Mouse (Mus musculus) left cerebral cortex, postnatal 4 days (tissue): ENCODE measurements at regions not wholly inside any gene's neighbourhood (a gene's known extent, or its start where the extent isn't known, plus 50 kb on each side); places are given as distances from the start of the nearest gene placed in this dataset.

Experiments
- DNase-seq: peaks from one replicate; pipeline ENCODE4 v3.0.0-alpha.2; 2022
- intact Hi-C: fragments of 180-260 bp; cut with DNase I; formaldehyde crosslinking; loops from one replicate; pipeline ENCODE4 v1.15.1; 2025

DNA sequence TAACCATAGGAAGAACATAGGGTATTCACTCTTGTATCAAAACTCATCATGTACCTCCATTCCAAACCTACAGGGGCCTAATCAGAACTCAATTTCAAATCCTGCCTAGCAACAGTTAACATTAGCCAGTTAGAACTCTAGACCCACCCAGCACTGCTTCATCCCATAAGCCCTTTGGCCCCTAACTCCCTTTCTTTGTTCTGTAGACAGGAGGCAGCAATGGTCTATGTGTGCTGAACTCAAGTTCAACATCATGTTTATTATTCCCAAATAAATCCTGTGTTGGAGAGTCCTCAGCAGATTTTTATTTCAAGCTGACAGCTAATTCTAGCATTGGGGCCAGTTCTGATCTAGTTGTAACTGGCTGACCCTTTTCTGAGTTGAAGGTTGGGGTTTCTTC lies 112.2 kb downstream of the Ipo8 start:
- intact Hi-C loops = no loop called here
- DNase-seq = no peak

DNA sequence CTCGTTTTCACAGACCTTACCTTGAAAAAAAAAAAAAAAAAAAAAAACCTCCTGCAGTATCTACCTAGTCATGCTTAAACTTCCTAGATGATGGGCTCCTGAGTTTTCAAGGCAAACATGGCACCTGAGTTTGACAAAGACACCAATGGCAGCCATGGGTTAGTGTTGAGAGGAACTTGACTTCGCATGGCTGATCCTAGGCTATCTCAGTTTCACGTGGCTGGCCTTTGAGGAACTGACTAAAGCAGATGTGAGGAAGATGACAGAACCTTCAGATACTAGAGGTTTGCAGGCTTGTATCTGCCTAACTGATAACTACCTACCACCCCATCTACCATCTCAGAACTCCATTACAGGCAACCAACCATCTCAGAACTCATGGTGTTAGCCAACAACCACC lies 120.9 kb downstream of the Ipo8 start:
- no peak for DNase-seq
- intact Hi-C loops = no loop called here

DNA sequence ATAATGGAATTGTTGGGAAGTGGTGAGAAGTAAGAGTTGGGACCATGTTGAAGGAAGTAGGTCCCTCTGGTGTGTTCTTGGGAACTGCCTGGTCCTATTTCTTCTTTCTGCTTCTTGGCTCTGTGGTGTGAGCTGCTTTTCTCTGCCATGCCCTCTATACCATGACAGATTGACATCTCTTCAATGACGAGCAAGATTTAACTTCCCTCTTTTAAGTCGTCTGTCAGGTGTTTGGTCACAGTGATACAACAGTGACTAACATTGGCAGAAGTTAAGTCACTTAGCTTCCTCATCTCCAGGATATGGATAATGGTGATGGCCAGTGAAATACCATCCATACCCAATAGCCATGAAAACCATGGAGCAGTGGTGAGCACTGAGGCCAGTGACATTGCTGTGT lies 122.9 kb downstream of the Ipo8 start:
- DNase-seq = no peak
- intact Hi-C loops = no loop called here

- DNase-seq = peak; percentile 40
- intact Hi-C loops = no loop called here
Measured at GRCm38 (mm10) chr6:148705711-148706110, 125.6 kb downstream of the Ipo8 start.

- no peak for DNase-seq
- intact Hi-C loops = no loop called here
Measured at GRCm38 (mm10) chr6:148693329-148693728, 137.9 kb downstream of the Ipo8 start.

DNA sequence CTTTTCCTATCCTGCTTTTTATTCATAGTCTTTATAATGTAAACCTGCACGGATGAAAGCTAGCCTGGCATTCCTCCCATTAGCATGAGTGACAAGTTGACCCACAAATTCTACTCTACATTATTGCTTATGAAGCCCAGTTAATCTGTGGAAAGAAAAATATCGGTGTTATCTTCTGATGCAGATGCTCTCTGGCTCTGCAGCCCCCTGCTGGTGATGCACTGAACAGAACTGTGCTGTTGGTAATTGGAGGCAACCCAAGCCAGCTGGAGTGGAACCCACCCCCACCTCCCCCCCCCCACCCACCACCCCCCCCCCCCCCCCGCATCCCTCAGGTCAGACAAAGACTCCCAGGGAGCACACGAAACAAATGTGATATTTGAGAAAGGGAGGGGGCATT lies 143.5 kb downstream of the Ipo8 start:
- DNase-seq = peak; percentile 70
- intact Hi-C loops = no loop called here

DNA sequence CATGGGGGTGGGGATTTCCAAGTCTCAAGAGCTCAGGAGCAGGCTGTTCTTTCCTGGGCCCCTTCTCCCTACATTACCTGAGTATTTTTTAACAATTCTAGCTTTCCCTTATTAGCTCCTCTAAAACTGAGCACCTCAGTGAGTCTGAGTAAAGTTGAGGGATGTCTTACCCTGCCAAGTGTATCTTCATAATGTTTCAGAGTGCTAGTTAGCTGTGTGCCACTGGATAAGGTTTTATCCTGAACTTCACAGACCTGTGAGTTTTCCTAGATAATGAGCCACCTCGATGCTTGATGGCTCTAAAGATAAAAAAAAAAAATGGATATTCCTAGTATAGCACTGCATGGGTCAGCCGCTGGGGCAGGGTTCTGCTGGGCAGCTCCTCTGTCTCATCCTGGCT lies 171.1 kb downstream of the Ipo8 start:
- intact Hi-C loops = no loop called here
- no peak for DNase-seq

GRCm38 (mm10) chr6:148653216-148653615 lies 178.1 kb downstream of the Ipo8 start:
- intact Hi-C loops = no loop called here
- DNase-seq = no peak

DNA sequence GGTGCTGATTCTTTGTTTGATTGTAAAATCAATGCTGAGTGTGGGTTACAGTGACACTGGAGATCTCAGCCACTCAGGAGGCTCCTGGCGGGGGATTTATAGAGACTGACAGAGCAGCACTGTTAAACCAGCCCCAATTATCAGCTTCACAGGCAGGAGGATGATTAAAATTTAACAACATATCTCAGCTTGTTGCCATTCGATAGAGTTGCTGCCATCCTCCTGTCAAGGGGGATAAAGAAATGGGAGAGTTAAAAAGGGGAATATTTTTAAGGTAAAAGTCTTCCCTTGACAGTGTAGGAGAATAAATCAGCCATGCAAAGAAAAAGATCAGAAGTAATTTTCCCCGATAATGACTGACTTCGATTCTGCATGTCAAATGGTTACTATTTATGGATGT lies 178.8 kb downstream of the Ipo8 start:
- no peak for DNase-seq
- intact Hi-C loops = no loop called here

GRCm38 (mm10) chr6:148647423-148648390 lies 183.6 kb downstream of the Ipo8 start:
- intact Hi-C loops = no loop called here
- DNase-seq = no peak

GRCm38 (mm10) chr6:148640595-148640994 lies 190.7 kb downstream of the Ipo8 start:
- no peak for DNase-seq
- intact Hi-C loops = no loop called here

DNA sequence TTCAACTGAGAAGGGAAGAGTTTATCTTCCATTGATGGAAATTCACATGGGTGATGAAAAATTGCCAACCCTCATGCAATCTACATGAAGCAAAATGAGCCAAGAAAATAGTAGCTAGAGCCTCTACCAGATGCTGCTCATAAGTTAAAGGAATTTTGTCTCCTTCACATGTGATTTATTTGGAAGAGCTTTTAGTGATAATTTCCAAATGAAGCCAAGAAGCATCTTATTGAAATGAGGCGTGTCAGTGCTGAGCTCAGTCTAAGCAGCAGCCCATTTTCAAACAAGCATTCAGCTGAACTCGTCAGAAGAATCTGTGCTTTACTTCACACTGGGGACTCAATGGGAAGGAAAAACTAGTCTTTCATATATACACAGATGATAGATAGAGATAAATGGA lies 190.0 kb upstream of the Tmtc1 start:
- intact Hi-C loops = no loop called here
- DNase-seq = no peak

GRCm38 (mm10) chr6:148627090-148627605 lies 183.0 kb upstream of the Tmtc1 start:
- DNase-seq = no peak
- intact Hi-C loops = no loop called here

GRCm38 (mm10) chr6:148623119-148623770 lies 179.1 kb upstream of the Tmtc1 start:
- no peak for DNase-seq
- intact Hi-C loops = no loop called here

GRCm38 (mm10) chr6:148620034-148620433 lies 175.8 kb upstream of the Tmtc1 start:
- intact Hi-C loops = no loop called here

GRCm38 (mm10) chr6:148615931-148616330 lies 171.7 kb upstream of the Tmtc1 start:
- no peak for DNase-seq
- intact Hi-C loops = no loop called here

More at GRCm38 (mm10) chr6:148620034-148620433, 175.8 kb upstream of the Tmtc1 start:
- DNase-seq = no peak

DNA sequence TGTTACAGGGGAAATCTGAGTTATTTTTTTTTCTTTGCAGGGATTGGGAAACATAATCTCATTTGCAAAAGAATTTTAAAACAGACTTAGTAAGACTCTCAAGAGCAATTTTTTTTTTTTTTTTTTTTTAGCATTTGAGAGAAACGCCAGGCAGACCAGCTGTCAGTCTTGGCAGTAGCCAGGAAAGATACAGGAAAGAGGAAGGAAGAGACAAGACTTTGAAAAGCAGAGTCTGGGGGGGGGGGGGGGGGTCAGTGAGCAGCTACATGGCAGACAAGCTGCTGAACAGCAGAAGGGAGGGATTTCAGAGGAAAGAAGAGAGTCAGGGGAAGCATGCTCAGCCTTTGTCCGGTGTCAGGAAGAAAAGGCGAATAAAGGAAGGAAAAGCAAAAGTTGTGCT lies 171.3 kb upstream of the Tmtc1 start:
- intact Hi-C loops = no loop called here

GRCm38 (mm10) chr6:148608881-148609280 lies 164.7 kb upstream of the Tmtc1 start:
- DNase-seq = no peak
- intact Hi-C loops = no loop called here

More for the DNA sequence above, 171.3 kb upstream of the Tmtc1 start:
- peak; percentile 18 for DNase-seq

DNA sequence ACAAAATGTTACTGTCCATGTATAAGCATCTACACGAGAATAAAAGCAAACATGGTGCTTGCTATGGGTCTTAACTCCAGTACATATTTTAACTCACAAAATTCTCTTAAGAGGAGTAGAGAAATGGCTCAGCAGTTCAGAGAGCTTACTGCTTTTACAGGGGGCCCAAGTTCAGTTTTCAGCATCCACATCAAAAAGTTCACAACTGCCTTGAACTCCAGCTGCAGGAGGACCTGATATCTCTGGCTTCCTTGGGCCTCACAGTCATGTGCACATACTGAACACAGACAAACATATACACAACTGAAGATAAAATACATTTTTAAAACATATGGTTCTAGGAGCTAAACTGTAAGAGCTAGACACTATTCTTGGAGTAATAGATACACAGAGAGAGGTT lies 161.0 kb upstream of the Tmtc1 start:
- intact Hi-C loops = no loop called here
- DNase-seq = no peak

- no peak for DNase-seq
- intact Hi-C loops = no loop called here
Measured at GRCm38 (mm10) chr6:148604790-148605189, 160.6 kb upstream of the Tmtc1 start.

- peak; percentile 8 for DNase-seq
- intact Hi-C loops = no loop called here
Measured at GRCm38 (mm10) chr6:148603878-148604277, 159.7 kb upstream of the Tmtc1 start.

- intact Hi-C loops = no loop called here
- no peak for DNase-seq
Measured at GRCm38 (mm10) chr6:148603460-148603859, 159.3 kb upstream of the Tmtc1 start.
